Mouse (Mus musculus) spleen, adult 2 months (tissue): ENCODE results near the gene Fbxl5. TPM values are rescaled to one million over a fixed set of nuclear protein-coding genes. Genes with fewer than 3 reads are reported as not detected.

Source experiments
- DNase-seq, 2 experiments: peaks; one replicate each; pipeline versions ENCODE4 v3.0.0 to v3.0.0-alpha.2; 2012 to 2021; ENCODE audit warnings: low spot score in 2 of 2, low read depth in 1 of 2
- H3K27ac ChIP-seq: fragments of 200-500 bp; 2 replicates; pipeline ENCODE4 v1.5.1; 2012; ENCODE audit warnings: low read length, inconsistent platforms; ENCODE audit not compliant: insufficient read depth
- H3K27me3 ChIP-seq: fragments of 200-500 bp; 2 replicates; pipeline ENCODE4 v1.6.1; 2012; ENCODE audit warnings: mild to moderate bottlenecking, moderate library complexity, low read length, inconsistent platforms; ENCODE audit not compliant: control insufficient read depth, insufficient read depth
- H3K36me3 ChIP-seq: fragments of 200-500 bp; 2 replicates; pipeline ENCODE4 v1.6.1; 2012; ENCODE audit warnings: mild to moderate bottlenecking, low read length, inconsistent platforms; ENCODE audit not compliant: control insufficient read depth, insufficient read depth
- H3K4me1 ChIP-seq: fragments of 200-500 bp; 2 replicates; pipeline ENCODE4 v1.6.1; 2011; ENCODE audit warnings: inconsistent platforms; ENCODE audit not compliant: control insufficient read depth, insufficient read depth, insufficient read length
- H3K4me3 ChIP-seq: fragments of 200-500 bp; 2 replicates; pipeline ENCODE4 v1.5.1; 2011; ENCODE audit warnings: mild to moderate bottlenecking, inconsistent platforms; ENCODE audit not compliant: insufficient read depth, insufficient read length; ENCODE audit errors: extremely low read depth
- CTCF ChIP-seq: fragments of 200-500 bp; IDR thresholded peaks from 2 replicates; pipeline ENCODE4 v1.5.1; 2011; ENCODE audit warnings: mild to moderate bottlenecking, inconsistent platforms; ENCODE audit not compliant: insufficient read depth, insufficient read length, insufficient replicate concordance; ENCODE audit errors: extremely low read depth
- POLR2A ChIP-seq: fragments of 200-500 bp; IDR thresholded peaks from 2 replicates; pipeline ENCODE4 v1.6.1; 2011; ENCODE audit warnings: low read depth, low read length, inconsistent platforms
- whole genome bisulfite sequencing: fragments of 180-500 bp; shearing (Covaris S2); methylation state at CpG from one replicate; pipeline ENCODE4 v1.1.7; 2018; 5-methylcytosine and 5-hydroxymethylcytosine counted together
- polyA plus RNA-seq: library from polyadenylated mRNA; depleted of rRNA; stranded (reverse); fragments of >200 nt; gene quantifications from 2 replicates; pipeline ENCODE4 v1.2.3, GENCODE M21; 2012

Fbxl5 gene
- polyA plus RNA-seq, 1 experiment = 13.9 TPM

DNA sequence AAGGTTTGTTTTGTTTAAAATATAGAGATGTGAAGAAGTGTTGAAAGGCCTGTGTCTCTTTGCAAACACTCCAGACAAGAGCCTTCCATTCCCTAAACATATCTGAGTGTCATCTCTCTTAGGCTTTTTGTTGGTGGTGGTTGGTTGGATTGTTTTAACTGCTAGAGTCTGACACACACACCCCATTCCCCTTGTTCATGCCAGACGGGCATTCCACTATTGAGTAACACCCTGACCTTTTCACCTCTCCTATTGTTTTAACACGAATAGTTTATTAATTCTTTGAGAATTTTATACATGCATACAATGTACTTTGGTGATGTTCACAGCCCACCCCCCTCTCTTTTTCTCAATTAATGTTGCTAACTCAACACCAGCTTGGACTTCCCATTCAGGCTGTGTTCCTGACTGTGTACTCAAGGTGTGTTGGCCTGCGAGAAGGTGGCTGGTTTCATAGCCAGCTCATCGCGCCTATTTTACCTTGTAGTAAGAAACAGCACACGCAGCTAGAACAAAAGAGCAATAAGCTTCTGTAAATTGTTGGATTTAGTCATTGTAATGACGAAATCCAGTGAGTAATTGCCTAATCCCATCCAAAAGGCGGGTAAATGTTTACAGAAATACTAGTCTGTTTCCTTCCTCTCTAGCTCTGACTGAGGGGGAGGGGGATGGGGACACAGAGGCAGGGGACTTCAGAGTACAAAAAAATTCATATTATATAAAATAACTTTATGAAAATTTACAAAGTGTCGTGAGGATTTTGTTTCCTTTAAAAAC lies 33.3 kb downstream of the Fbxl5 start:
- Histone ChIP-seq H3K4me1 (no peaks in the 10 kb centered on the region), H3K4me3 (no peak overlapping the region), H3K27ac (no peak overlapping the region), H3K36me3 (no peaks in the 10 kb centered on the region), H3K27me3 (no peaks in the 10 kb centered on the region)
- no peak for DNase-seq
- 85% methylated on average over 9 of the region's 9 CpGs for WGBS
- TF ChIP-seq CTCF = no peak
- no peak for TF ChIP-seq POLR2A

GRCm38 (mm10) chr5:43786607-43787006 lies 34.8 kb downstream of the Fbxl5 start:
- 71% methylated on average over 4 of the region's 4 CpGs for WGBS
- Histone ChIP-seq H3K36me3 (no peaks in the 10 kb centered on the region), H3K27ac (no peak overlapping the region), H3K4me1 (peaks cover 3% of the 10 kb centered on the region; the same call in 1 of the 2 replicates), H3K27me3 (no peaks in the 10 kb centered on the region), H3K4me3 (no peak overlapping the region)
- DNase-seq = no peak
- TF ChIP-seq POLR2A = no peak
- TF ChIP-seq CTCF = no peak

GRCm38 (mm10) chr5:43783996-43784395 lies 37.4 kb downstream of the Fbxl5 start:
- DNase-seq = no peak
- Histone ChIP-seq H3K4me1 (peaks cover 11% of the 10 kb centered on the region; the same call in 1 of the 2 replicates), H3K27me3 (no peaks in the 10 kb centered on the region), H3K4me3 (no peak overlapping the region), H3K27ac (no peak overlapping the region), H3K36me3 (no peaks in the 10 kb centered on the region)
- TF ChIP-seq POLR2A = no peak
- 81% methylated on average over 2 of the region's 2 CpGs for WGBS

- no peak for TF ChIP-seq CTCF
- peak; percentile 59; the same call in 1 of the 2 replicates for TF ChIP-seq POLR2A
- WGBS = 5% methylated on average over 81 of the region's 82 CpGs
- Histone ChIP-seq H3K4me1 (peaks cover 11% of the 10 kb centered on the region; the same call in 1 of the 2 replicates), H3K27ac (peak overlapping the region; percentile 95), H3K27me3 (no peaks in the 10 kb centered on the region), H3K4me3 (peak overlapping the region; percentile 97), H3K36me3 (no peaks in the 10 kb centered on the region)
- DNase-seq = peak; percentile 67 to 72
Measured at GRCm38 (mm10) chr5:43781977-43782930, 39.2 kb downstream of the Fbxl5 start.

DNA sequence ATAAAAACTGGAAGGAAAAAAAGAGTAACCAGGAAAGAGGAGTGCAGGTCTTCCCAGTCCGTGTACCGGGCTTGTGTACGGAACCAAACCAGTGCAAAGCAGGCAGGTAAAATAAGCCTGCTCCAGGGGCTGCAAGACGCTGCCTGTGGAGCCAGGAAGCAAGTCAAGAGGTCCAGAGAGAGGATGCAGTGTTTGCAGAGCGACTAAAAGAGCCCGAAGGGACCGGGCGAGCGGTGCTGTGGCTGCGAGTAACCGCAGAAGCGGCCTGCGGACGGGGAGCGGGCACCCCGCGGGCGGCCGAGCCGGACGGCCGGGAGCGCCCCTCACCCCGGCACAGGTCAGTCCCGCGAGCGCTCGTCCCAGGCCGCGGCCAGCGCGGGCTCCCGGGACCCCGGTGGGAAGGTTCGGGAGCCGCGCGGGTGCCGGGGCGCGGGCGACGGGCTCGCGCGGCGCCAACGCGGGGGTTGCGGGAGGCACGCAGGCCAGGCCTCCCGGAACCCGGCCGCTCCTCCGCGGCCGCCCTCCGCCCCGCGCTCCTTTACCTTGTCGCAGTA lies 39.9 kb downstream of the Fbxl5 start:
- TF ChIP-seq POLR2A (no peak), CTCF (no peak)
- H3K36me3 ChIP-seq = no peaks in the 10 kb centered on the region
- H3K4me3 ChIP-seq = peak overlapping the region; percentile 97
- WGBS = under 1% methylated on average over 56 of the region's 61 CpGs
- no peaks in the 10 kb centered on the region for H3K27me3 ChIP-seq
- DNase-seq = peak in 1 of 2 experiments; percentile 34
- peaks cover 11% of the 10 kb centered on the region; the same call in 1 of the 2 replicates for H3K4me1 ChIP-seq
- H3K27ac ChIP-seq = peak overlapping the region; percentile 93

- Histone ChIP-seq H3K36me3 (no peaks in the 10 kb centered on the region), H3K27ac (no peak overlapping the region), H3K4me1 (peaks cover 11% of the 10 kb centered on the region; the same call in 1 of the 2 replicates), H3K4me3 (no peak overlapping the region), H3K27me3 (no peaks in the 10 kb centered on the region)
- DNase-seq = no peak
- 84% methylated on average over 3 of the region's 3 CpGs for WGBS
- TF ChIP-seq CTCF (no peak), POLR2A (no peak)
Measured at GRCm38 (mm10) chr5:43778583-43778982, 42.9 kb downstream of the Fbxl5 start.
